Mouse (Mus musculus): Measurements from ENCODE around the gene Tcf7l1.

- no peak for TF ChIP-seq CTCF (IDR thresholded peaks at IDR 0.05; ENCODE audit: low read depth)
- no peak for TF ChIP-seq EP300 (IDR thresholded peaks at IDR 0.05; ENCODE audit: low read depth)
These were observed 41.2 kb downstream of the Tcf7l1 start for GRCm38 (mm10) chr6:72747814-72748213.
